Mouse (Mus musculus) bone marrow, adult 2 months (tissue): ENCODE results near the gene Dip2a.

ENCODE experiments used
- CTCF ChIP-seq: fragments of 200-500 bp; IDR thresholded peaks from 2 replicates; pipeline ENCODE4 v1.5.1; 2011; ENCODE audit warnings: low read length, control low read depth; ENCODE audit not compliant: control insufficient read depth, insufficient read depth
- POLR2A ChIP-seq: fragments of 200-500 bp; IDR thresholded peaks from 2 replicates; pipeline ENCODE4 v1.6.1; 2011; ENCODE audit warnings: low read depth, mild to moderate bottlenecking, control low read depth, low read length, borderline replicate concordance; ENCODE audit not compliant: control insufficient read depth

- no peak for TF ChIP-seq CTCF
- no peak for TF ChIP-seq POLR2A
Observed at GRCm38 (mm10) chr10:76257719-76258390, 87.2 kb downstream of the Dip2a start.
